Mouse (Mus musculus) frontal cortex, postnatal 10 days (tissue): ENCODE data around the gene Nle1.

Source experiments
- DNase-seq, 2 experiments: peaks; one replicate each; pipeline ENCODE4 v3.0.0; 2022; ENCODE audit warnings: low spot score in 2 of 2, mixed read lengths in 1 of 2

Gene Nle1

DNA sequence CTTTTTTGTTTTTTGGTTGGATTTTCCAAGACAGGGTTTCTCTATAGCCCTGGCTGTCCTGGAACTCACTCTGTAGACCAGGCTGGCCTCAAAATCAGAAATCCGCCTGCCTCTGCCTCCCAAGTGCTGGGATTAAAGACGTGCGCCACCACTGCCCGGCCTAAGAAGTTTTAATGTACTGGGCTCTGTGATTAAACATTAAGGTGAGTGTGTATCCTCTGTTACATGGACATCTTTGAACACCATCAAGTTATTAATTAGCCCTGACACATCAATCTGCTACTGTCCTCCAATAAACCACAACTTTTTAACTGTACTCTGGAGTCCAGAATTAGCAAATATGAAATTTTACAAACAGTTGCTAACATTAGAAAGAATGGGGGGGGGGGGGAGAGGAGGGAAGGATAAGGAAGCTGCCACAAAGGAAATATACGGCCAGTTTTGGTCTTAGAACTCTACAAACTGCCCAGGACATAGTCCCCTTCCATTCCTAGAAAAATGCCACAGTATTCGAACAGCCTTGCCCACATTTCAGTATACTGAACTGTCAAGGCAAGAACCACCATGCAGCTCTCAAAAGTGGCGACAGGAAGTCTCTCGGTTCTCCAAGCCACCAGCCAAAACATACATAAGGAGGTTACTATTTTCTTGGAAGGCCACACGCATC lies 38.6 kb downstream of the Nle1 start:
- DNase-seq: no peak

DNA sequence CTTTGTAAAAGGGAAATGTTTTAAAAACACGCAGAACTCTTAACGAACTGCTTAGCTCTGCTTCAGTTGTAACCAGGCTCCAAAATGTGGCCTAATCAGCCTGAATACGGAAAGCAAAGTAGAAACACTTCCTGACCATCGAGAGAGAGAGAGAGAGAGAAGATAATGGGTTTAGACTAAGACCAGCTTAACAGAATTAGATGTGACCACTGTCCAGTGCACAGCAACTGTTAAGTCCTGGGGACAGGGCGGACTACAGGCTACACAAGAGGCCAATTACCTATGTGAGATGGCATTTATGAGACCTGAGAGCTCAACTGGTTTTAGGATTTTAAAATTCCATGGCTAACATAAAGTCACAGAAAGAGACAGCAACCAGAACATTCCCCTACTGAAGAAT lies 40.3 kb downstream of the Nle1 start:
- no peak for DNase-seq

DNA sequence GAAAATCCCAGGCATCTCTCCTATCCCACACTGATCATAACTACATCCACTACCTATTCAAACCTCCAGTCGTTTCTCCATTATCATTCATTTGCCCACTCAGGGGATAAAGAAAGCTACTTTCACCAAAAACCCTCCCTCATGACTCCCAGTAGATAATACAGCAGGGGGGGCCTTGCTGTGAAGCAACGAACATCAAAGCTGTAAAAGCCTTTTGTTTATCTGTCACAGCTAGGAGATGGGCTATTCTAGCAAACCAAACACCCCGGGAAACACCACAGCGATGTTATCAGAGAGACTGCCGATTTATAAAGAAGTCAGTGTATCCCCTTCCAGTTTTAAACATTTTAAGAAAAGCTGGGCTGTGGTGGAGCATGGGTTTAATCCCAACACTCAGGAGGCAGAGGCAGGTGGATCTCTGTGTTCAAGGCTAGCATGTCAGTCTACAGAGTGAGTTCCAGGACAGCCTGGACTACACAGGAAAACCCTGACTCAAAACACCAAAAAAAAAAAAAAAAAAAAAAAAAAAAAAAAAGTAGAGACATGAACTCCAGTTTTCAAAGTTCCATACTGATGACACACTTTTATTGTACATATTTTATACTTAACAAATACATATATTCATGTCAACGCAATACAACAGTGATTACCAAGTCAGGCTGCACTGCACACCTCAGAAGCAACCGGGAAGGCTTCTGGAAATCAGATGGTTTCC lies 41.2 kb downstream of the Nle1 start:
- no peak for DNase-seq

DNA sequence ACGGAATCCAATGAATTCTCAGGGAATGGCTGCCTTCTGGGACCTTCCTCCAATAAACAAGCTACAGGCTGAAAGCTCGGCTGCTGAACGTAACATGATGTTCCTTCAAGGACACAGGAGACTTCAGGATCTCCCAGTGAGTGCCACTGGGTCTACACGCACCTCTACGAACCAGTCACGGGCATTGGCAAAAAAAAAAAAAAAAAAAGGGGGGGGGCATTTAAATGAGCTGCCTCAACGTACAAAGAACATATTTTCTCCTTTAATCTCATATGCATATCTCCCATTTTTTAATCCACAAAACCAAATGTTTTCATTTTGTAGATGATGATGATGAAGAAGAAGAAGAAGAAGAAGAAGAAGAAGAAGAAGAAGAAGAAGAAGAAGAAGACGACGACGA lies 42.3 kb downstream of the Nle1 start:
- DNase-seq: no peak

DNA sequence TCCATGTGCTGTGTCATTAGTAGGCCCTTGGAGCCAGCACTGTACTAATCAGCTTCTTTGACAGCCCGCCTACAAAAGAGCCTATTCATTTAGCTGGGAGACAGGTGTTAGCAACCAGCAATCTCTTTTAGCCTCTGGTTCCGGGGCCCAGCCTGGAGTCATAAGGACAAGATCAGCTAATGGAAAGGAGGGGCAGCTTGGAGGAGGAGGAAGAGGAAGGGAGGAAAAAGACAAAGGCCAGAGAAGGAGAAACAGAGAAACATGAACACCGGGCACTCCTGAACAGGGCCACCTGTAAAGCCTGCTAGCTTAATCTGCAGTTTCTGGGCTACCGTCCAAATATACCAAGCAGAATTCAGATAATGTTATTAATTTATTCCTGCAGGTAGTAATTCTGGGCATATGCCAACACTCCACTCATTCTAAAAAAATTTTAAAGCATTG lies 44.7 kb downstream of the Nle1 start:
- DNase-seq: no peak

DNA sequence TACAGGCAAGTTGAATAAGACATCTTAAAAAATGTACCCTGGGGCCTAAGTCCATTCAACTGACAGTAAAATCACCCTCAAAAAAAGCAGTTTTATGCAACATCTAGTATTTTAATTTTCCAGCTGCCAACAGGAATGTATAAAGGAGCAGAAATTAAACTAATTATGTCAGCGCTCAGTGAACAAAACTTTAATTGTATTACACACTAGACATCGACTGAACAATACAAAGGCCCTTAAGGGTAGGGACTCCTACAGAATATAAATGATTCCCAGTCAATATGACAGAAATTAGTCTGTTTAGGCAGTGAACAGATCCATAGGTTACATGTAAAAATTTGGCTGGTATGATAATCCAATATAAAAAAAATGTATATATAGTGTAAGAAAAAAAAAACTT lies 45.2 kb downstream of the Nle1 start:
- DNase-seq: no peak

DNA sequence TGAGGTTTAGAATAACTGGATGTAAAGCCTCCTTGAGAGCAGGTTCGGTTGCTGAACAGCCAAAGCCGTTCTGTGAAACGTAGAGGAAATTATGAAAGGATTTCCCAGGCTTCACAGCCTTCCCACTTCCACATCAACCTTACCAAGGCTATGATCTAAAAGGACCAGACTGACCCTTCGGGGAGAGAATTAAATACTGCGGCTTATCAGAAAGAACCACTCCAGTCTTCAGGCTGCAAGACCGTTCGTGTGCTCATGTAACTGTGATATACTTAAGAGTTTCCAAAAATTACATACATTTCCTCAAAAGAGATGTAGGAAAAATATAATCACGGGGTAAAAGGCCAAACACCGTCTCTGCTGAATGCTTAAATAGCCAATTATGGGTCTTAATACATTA lies 45.6 kb downstream of the Nle1 start:
- no peak for DNase-seq

DNA sequence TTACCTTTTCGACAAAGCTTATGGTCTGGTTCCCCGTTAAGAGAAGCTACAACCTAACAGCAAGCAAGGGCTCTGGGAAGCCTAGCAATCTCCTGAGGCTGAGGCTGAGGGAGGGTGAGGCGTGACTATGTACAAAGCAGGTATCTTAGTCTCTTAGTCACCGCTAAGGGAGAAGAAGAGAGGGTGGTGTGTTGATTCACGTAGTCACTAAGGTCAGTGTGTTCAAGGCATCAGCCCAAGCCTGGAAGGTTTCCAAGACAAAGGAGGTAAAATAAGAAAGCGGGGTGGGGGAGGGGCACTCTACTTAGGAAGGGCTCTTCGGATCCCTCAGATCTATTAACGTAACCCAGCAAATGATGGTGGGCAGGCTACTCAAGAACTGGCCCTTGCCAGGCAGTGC lies 46.7 kb downstream of the Nle1 start:
- DNase-seq: no peak

DNA sequence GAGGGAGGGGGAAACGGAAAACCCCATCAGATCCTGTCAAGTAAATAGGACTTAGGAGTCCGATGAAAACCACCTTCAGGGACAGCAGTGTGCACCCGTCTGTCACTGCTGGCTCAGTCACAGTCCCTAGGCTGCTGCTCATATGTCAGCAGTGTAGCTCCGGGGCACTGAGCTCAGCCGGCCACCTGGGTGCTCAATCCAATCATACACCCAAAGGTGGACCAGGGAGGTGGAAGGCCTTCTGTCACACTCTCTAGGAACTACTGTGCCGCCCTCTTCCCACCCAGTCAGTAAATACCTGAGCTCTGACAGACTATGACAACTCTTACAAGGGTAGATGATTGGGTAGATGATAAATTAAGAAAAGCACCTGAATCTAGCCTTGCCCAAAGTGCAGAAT lies 47.5 kb downstream of the Nle1 start:
- no peak for DNase-seq

DNA sequence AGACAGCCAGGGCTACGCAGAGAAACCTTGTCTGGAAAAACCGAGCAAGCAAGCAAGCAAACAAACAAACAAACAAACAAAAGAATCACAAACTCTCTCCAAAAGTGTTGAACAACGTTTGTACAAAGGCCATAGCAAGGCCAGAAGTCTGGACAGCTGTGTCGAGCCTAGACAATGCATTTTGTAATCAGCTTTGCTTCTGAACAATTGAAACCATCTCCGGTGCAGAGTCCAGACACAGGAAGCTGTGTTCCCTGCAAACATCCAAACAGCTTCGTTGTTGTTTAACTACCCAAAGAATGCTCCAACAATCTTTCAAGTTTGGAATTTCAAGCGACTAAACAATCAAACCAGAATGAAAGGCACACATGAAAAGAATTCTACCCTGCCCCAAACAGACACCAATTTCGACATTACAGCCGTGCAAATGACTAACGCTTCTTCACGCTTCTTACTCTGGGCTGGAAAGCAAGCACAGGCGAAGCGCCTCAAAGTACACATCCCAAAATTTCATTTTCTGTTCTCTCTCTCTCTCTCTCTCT lies 50.8 kb downstream of the Nle1 start:
- no peak for DNase-seq

DNA sequence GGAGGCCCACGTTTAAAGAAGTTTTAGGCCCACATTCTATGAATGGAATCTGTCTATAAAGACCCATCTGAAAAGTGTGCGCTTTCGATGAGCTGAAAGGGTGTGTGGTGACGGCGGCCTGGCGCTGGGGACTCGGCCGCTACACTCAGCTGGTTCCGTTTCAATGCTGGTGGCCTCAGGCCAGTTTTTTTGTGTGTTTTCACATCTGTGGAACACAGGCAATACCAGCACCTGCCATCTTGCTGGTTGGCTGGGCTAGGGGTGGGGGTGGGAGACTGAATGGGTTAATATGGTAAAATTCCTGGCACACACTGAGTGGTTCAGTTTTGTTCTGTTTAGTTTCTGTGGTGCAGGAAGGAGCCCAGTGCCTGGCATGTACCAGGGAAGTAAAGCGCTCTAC lies 52.2 kb downstream of the Nle1 start:
- no peak for DNase-seq

DNA sequence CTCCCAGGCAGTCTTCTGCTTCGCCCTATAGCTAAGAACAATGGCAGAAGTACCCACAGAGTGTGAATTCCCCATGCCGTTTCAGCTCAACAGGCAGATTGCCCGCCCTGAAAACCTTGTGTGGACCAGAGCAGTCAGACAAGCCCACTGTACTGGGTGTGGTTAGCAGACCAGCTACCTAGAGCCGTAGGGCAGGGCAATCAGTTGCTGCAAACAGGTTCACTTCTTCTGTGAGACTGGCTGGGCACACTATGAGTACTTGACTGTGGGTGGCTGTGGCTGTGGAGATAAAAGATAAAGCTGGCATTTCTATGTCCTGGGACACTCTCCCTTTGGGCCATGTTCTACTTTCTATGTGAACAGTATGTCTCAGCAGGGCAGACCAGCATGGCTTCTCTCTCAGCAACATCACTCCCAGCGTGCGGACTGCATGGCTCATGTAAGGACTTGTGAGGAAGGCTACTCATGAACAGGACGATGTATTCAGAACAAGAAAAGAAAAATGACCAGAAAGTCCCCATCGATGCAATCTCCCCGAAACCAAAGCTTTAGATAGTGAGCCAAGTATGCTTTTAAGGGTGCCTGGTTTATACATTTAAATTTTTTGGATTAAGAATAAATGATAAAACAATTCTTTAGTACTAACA lies 52.8 kb downstream of the Nle1 start:
- DNase-seq: no peak

DNA sequence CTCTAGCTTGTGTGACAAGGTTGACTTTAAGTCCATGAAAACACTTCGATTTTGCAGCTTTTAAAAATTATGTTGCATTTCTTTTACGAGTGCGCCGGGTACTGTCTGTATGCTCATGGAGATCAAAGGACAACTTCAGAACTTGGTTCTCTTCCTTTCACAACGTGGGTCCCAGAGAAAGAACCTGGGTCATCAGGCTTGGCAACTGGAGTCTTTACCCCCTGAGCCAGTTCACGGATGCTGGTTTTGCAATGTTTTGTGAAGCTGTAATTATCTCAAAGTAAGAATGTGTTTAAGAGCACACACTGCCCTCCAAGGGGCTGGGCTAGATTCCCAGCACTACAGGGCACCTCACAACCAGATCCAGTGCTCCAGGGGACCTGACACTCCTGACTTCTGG lies 54.1 kb downstream of the Nle1 start:
- no peak for DNase-seq

DNA sequence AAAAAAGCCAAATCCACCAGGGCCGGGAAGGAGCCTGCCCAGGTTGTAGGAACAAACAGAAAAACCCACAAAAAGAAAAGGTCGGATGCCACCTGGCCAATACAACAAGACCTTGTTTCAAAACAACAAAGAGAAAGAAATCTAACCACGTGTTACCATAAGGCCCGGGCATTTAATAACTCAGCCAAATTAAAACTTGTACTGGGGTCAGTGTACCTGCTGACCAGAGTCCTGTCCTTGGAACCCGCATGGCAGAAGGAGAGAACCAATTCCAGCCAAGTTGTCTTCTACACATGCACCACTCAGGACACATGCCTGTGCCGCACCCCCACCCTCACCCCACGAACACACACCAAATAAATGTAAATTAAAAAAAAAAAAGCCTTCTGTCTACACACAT lies 55.3 kb downstream of the Nle1 start:
- DNase-seq: no peak

DNA sequence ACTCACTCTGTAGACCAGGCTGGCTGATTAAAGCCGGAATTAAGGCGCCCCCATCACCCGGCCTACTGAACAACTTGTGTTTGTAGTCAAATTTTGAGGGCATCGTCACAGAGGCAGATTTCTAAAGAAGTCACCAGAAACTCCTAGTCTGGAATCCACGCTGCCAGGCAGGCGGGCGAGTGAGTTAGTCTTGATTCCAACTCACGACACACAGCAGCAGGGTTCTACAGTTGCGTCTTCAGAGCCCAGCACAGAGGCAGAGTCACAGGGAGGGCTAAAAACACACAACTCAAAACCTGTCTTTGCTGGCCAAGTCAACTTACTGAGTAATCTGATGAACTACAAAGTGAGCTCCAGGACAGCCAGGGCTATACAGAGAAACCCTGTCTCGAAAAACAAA lies 55.7 kb downstream of the Nle1 start:
- no peak for DNase-seq

DNA sequence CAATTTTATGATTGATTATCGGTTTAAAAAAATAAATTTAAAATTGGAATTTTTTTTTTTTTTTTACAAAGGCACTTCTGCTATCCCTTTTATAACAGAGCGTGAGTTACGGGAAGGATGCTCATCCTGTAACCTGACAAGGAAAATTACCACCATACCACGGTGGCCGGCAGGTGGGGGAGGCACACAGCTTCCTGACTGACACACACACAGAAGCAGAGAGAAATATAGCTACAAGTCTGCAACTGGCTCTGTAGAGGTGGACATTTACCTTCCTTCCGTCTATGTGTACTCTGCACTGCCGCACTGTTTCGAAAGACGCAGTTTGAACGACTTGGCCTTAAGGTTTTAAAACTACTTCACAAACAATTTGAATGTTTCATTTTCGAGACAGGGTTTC lies 56.1 kb downstream of the Nle1 start:
- DNase-seq: no peak
